Mouse (Mus musculus): ENCODE measurements at regions not wholly inside any gene's neighbourhood (a gene's known extent, or its start where the extent isn't known, plus 50 kb on each side); places are given as distances from the start of the nearest gene placed in this dataset.

DNA sequence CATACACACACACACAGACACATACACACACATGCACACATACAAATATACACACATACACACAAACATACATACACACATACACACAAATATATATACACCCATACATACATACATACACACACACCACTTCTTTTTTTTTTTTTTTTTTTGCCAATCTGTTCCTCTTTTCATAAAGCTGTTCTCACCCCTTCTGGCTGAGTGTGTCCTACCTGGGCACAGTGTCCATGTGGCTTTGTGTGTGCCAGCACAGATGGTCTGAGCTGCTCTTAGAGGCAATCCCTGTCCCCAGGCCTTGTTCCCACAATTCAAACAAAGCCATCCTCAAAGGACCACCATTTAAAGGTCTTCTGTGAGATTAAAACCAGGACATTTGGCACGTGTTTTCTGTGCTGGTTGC, 127.6 kb upstream of the Prep start:
- no peaks in the 10 kb centered on the region for H3K9me3 ChIP-seq (ENCODE audit: control insufficient read depth, low read length)
- H3K9ac ChIP-seq (ENCODE audit: low read depth, low read length, severe bottlenecking), result no peak overlapping the region
- no peak overlapping the region for H3K4me3 ChIP-seq (replicated peaks; ENCODE audit: low read length)
- no peaks in the 10 kb centered on the region for H3K36me3 ChIP-seq (ENCODE audit: control insufficient read depth, insufficient read depth, low read length)
- no peak for TF ChIP-seq POLR2A (IDR thresholded peaks at IDR 0.05; ENCODE audit: borderline replicate concordance, extremely low read depth, insufficient read depth, insufficient read length)
- H3K27me3 ChIP-seq (ENCODE audit: control insufficient read depth, insufficient read depth, low read length), result no peaks in the 10 kb centered on the region
- DNase-seq (ENCODE audit: low spot score), result no peak
- no peak overlapping the region for H3K27ac ChIP-seq (replicated peaks; ENCODE audit: low read depth, low read length)
- WGBS, result 33% methylated on average over 1 of the region's 1 CpGs
- ATAC-seq (ENCODE audit: low FRiP score, low read depth), result no peak
- H3K4me1 ChIP-seq (ENCODE audit: control insufficient read depth, insufficient read depth, low read length), result no peaks in the 10 kb centered on the region
- H3K4me2 ChIP-seq (replicated peaks; ENCODE audit: low read depth, low read length, severe bottlenecking), result no peak overlapping the region

DNA sequence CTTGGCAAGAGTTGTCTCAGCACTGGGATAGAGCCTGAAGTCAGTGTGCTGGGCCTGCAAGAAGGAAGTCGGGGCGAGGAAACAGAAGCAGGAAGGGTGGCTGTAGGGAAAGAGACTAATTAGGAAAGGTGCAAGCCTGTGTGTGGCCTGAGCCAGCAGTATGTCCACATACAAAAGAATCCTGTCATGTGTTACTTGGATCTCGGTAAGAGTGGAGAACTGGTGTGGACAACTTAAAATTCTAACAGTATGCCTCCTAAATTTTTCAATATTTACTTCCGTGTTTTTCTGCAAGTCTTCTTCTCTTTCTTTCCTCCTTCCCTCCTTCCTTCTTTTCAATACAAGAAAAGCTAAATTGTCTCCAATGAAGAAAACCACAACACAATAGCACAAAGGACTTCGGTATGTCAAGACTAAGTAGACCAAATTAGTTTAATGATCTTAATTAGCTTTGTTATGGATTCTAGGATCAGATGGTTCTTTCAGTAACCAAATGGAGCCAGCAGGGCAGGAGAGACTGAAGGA, 130.0 kb upstream of the Prep start:
- no peak for ATAC-seq (ENCODE audit: low FRiP score, low read depth)
- Histone ChIP-seq H3K4me1 (ENCODE audit: control insufficient read depth, insufficient read depth, low read length) (no peaks in the 10 kb centered on the region), H3K4me2 (replicated peaks; ENCODE audit: low read depth, low read length, severe bottlenecking) (no peak overlapping the region), H3K36me3 (ENCODE audit: control insufficient read depth, insufficient read depth, low read length) (no peaks in the 10 kb centered on the region), H3K9ac (ENCODE audit: low read depth, low read length, severe bottlenecking) (no peak overlapping the region), H3K4me3 (replicated peaks; ENCODE audit: low read length) (no peak overlapping the region), H3K27me3 (ENCODE audit: control insufficient read depth, insufficient read depth, low read length) (no peaks in the 10 kb centered on the region), H3K27ac (replicated peaks; ENCODE audit: low read depth, low read length) (no peak overlapping the region), H3K9me3 (ENCODE audit: control insufficient read depth, low read length) (no peaks in the 10 kb centered on the region)
- no peak for DNase-seq (ENCODE audit: low spot score)
- no peak for TF ChIP-seq POLR2A (IDR thresholded peaks at IDR 0.05; ENCODE audit: borderline replicate concordance, extremely low read depth, insufficient read depth, insufficient read length)
- 77% methylated on average over 5 of the region's 5 CpGs for WGBS

DNA sequence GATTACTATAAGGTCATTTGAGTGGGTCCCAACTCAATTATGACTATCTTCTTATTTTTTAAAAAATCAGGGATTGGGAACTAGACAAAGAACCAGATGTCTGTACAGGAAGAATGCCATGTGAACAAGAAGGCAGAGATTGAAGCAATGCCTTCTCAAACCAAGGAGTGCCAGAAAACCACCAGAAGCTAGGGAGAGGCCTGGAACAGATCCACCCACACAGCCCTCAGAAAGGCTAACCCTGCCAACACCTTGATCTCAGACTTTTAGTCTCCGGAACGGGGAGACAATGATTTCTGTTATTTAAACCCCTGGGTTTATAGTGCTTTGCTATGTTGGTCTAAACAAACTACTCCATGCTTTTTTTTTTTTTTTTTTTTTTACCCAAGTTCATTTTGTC, 136.2 kb upstream of the Prep start:
- Histone ChIP-seq H3K36me3 (ENCODE audit: control insufficient read depth, insufficient read depth, low read length) (no peaks in the 10 kb centered on the region), H3K9me3 (ENCODE audit: control insufficient read depth, low read length) (no peaks in the 10 kb centered on the region), H3K27me3 (ENCODE audit: control insufficient read depth, insufficient read depth, low read length) (no peaks in the 10 kb centered on the region), H3K27ac (replicated peaks; ENCODE audit: low read depth, low read length) (no peak overlapping the region), H3K4me2 (replicated peaks; ENCODE audit: low read depth, low read length, severe bottlenecking) (no peak overlapping the region), H3K4me3 (replicated peaks; ENCODE audit: low read length) (no peak overlapping the region), H3K9ac (ENCODE audit: low read depth, low read length, severe bottlenecking) (no peak overlapping the region), H3K4me1 (ENCODE audit: control insufficient read depth, insufficient read depth, low read length) (no peaks in the 10 kb centered on the region)
- DNase-seq (ENCODE audit: low spot score) (no peak), ATAC-seq (ENCODE audit: low FRiP score, low read depth) (no peak)
- 73% methylated on average over 2 of the region's 2 CpGs for WGBS
- TF ChIP-seq POLR2A (IDR thresholded peaks at IDR 0.05; ENCODE audit: borderline replicate concordance, extremely low read depth, insufficient read depth, insufficient read length), result no peak

DNA sequence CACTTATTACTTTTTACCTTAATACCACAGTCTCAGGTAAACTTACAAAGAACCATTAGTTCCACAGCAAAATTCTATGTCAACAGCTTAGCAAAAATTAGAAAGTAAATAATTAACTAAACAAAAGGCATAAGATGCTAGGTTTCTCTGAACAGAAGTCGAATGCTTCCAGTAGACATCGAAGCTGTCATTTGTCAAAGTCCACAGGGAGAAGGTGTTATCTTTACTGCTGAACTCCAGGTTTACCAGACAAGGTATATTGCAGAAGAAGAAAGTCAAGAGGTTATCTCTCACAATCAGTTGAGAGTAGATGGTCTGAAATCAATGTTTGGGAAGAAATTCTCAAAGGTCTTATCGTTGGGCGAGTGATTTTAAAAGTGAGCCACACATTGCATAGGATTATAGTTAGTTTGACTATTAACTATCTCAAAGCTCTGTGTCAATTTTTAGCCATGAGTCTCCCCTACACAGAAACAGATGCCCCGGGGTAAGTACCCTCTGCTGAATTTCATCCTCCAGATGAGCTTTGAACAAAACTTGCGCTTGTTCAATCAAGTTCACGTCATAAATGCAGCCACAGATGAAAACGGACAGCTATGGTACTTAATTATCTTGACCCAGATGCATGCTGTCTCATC, 153.1 kb upstream of the Prep start:
- DNase-seq (ENCODE audit: low spot score) (no peak), ATAC-seq (ENCODE audit: low FRiP score, low read depth) (no peak)
- Histone ChIP-seq H3K4me3 (replicated peaks; ENCODE audit: low read length) (no peak overlapping the region), H3K36me3 (ENCODE audit: control insufficient read depth, insufficient read depth, low read length) (no peaks in the 10 kb centered on the region), H3K9ac (ENCODE audit: low read depth, low read length, severe bottlenecking) (no peak overlapping the region), H3K4me1 (ENCODE audit: control insufficient read depth, insufficient read depth, low read length) (no peaks in the 10 kb centered on the region), H3K9me3 (ENCODE audit: control insufficient read depth, low read length) (no peaks in the 10 kb centered on the region), H3K27ac (replicated peaks; ENCODE audit: low read depth, low read length) (no peak overlapping the region), H3K4me2 (replicated peaks; ENCODE audit: low read depth, low read length, severe bottlenecking) (no peak overlapping the region), H3K27me3 (ENCODE audit: control insufficient read depth, insufficient read depth, low read length) (no peaks in the 10 kb centered on the region)
- 74% methylated on average over 8 of the region's 8 CpGs for WGBS
- no peak for TF ChIP-seq POLR2A (IDR thresholded peaks at IDR 0.05; ENCODE audit: borderline replicate concordance, extremely low read depth, insufficient read depth, insufficient read length)

DNA sequence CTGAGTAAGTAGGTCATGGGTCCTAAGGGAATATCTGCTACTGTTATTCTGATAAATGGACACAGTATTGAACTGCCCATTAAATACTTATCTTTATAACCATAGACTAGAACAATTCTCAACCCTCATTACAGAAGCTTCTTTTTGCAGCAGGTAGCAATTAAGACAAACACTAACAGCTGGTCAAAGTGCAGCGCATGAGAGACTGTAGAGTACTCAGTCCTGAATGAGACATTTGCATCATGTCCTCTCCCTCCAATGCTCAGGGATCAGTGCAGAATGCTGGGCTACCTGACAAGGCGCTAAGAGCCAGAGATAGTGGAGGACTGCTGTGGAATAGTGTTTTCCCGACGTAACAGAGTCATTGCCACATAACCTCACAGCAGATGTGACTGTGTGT, 162.5 kb upstream of the Prep start:
- Histone ChIP-seq H3K27me3 (ENCODE audit: control insufficient read depth, insufficient read depth, low read length) (no peaks in the 10 kb centered on the region), H3K4me2 (replicated peaks; ENCODE audit: low read depth, low read length, severe bottlenecking) (no peak overlapping the region), H3K4me1 (ENCODE audit: control insufficient read depth, insufficient read depth, low read length) (no peaks in the 10 kb centered on the region), H3K36me3 (ENCODE audit: control insufficient read depth, insufficient read depth, low read length) (no peaks in the 10 kb centered on the region), H3K27ac (replicated peaks; ENCODE audit: low read depth, low read length) (no peak overlapping the region), H3K9me3 (ENCODE audit: control insufficient read depth, low read length) (no peaks in the 10 kb centered on the region), H3K4me3 (replicated peaks; ENCODE audit: low read length) (no peak overlapping the region), H3K9ac (ENCODE audit: low read depth, low read length, severe bottlenecking) (no peak overlapping the region)
- DNase-seq (ENCODE audit: low spot score) (no peak), ATAC-seq (ENCODE audit: low FRiP score, low read depth) (no peak)
- no peak for TF ChIP-seq POLR2A (IDR thresholded peaks at IDR 0.05; ENCODE audit: borderline replicate concordance, extremely low read depth, insufficient read depth, insufficient read length)
- WGBS, result 90% methylated on average over 4 of the region's 4 CpGs

Measured in limb, embryonic 14.5 days (tissue).